Mouse (Mus musculus) limb, embryonic 15.5 days (tissue): Measurements from ENCODE around the gene C5ar1. TPM values are rescaled to one million over a fixed set of nuclear protein-coding genes. Genes with fewer than 3 reads are reported as not detected.
"Not testable (repeated sequence)": the region's sequence is repeated elsewhere in the genome, so short reads cannot be mapped to it uniquely, and the experiment has no call there.

Experiments
- ATAC-seq: fragments of 200-750 bp; cut with Nextera tagmentation; 2 replicates; pipeline ENCODE4 v1.8.0; 2017; ENCODE audit warnings: low read depth, moderate TSS enrichment; ENCODE audit not compliant: insufficient number of reproducible peaks, low FRiP score, low TSS enrichment
- H3K27ac ChIP-seq: fragments of 300-500 bp; sonication (generic); 2 replicates; pipeline ENCODE4 v1.5.1; 2015; ENCODE audit warnings: moderate library complexity, mild to moderate bottlenecking, inconsistent platforms
- H3K27me3 ChIP-seq: fragments of 300-500 bp; sonication (generic); 2 replicates; pipeline ENCODE4 v1.6.1; 2015; ENCODE audit warnings: inconsistent platforms
- H3K36me3 ChIP-seq: fragments of 300-500 bp; sonication (generic); 2 replicates; pipeline ENCODE4 v1.6.1; 2015; ENCODE audit warnings: inconsistent platforms
- H3K4me1 ChIP-seq: fragments of 300-500 bp; sonication (generic); 2 replicates; pipeline ENCODE4 v1.6.1; 2015; ENCODE audit warnings: inconsistent platforms
- H3K4me2 ChIP-seq: fragments of 300-500 bp; sonication (generic); 2 replicates; pipeline ENCODE4 v1.6.1; 2015; ENCODE audit warnings: mild to moderate bottlenecking, inconsistent platforms
- H3K4me3 ChIP-seq: fragments of 300-500 bp; sonication (generic); 2 replicates; pipeline ENCODE4 v1.5.1; 2015; ENCODE audit warnings: mild to moderate bottlenecking, inconsistent platforms
- H3K9ac ChIP-seq: fragments of 300-500 bp; sonication (generic); 2 replicates; pipeline ENCODE4 v1.6.1; 2015; ENCODE audit warnings: inconsistent platforms
- H3K9me3 ChIP-seq: fragments of 300-500 bp; sonication (generic); 2 replicates; pipeline ENCODE4 v1.6.1; 2016; ENCODE audit warnings: inconsistent platforms
- WGBS: fragments of 180-500 bp; shearing (Covaris S2); methylation state at CpG from one replicate; pipeline ENCODE4 v1.1.7; 2015; 5-methylcytosine and 5-hydroxymethylcytosine counted together
- polyA plus RNA-seq: library from polyadenylated mRNA; unstranded; fragments of >200 nt; fragmentation: Nextera tagmentation; extraction: Ambion mirVana; gene quantifications from 2 replicates; pipeline ENCODE4 v1.2.1, GENCODE M21; 2015

The C5ar1 gene
- polyA plus RNA-seq, result 5.3 and 5.4 TPM in 2 replicates

GRCm38 (mm10) chr7:16259110-16259590 lies at the start of gene C5ar1:
C5ar1 (minus strand) TSS chr7:16259540.
- 78% methylated on average over 5 of the region's 5 CpGs for WGBS
- H3K9me3 ChIP-seq, result no peaks in the 10 kb centered on the region
- H3K9ac ChIP-seq, result no peak within 1 kb of the TSS
- H3K36me3 ChIP-seq, result no peaks in the 10 kb centered on the region
- H3K4me3 ChIP-seq, result no peak within 1 kb of the TSS
- no peaks in the 10 kb centered on the region for H3K27me3 ChIP-seq
- no peaks in the 10 kb centered on the region for H3K4me1 ChIP-seq
- H3K4me2 ChIP-seq, result no peak within 1 kb of the TSS
- ATAC-seq, result no peak
- no peak within 1 kb of the TSS for H3K27ac ChIP-seq

DNA sequence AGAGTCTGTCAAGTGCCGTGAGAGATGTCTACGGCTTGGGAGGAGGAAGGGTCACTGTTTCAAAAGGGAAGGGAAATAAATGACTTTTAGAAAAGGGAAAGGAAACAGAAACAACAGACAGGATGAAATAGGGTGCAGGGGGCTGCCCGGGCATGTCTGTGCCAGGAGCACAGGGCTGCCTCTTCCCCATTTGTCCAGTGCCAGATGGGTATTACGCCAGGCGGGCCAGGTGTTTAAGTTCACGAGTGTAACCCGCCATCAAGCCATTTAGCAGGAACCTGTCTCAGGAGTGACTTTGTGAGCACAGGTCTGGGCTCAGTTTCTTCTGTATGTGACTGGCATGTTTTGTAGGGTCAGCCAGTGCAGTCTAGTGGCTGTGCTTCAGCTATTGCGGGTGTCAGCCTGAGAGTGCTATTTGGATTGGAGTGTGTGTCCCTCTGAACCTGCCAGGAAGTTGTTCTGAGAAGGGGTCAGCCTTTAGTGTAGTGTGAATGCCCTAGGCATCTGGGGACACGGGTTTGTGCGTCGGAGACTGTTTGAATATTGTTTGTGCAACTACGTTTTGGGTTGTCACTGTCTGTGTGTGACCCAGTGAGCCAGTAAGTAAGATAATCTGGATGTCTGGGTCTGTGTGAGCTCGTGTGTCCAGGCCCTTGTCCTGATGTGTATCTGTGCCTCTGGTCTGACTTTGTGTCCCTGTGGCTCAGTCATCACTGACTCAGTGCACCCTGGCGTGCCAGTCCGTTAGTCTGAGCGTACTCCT lies 49.4 kb upstream of the C5ar1 start:
- Histone ChIP-seq H3K36me3 (no peaks in the 10 kb centered on the region), H3K4me2 (peak overlapping the region; percentile 98), H3K9me3 (no peaks in the 10 kb centered on the region), H3K4me1 (peaks cover 52% of the 10 kb centered on the region), H3K4me3 (peak overlapping the region; percentile 65), H3K27ac (peak overlapping the region; percentile 72), H3K9ac (0 out of 2 replicates have a peak overlapping the region, but pooled peaks have one; percentile 42), H3K27me3 (peaks cover 17% of the 10 kb centered on the region)
- WGBS, result 36% methylated on average over 16 of the region's 16 CpGs
- ATAC-seq, result no peak

GRCm38 (mm10) chr7:16308093-16308492 lies 48.8 kb upstream of the C5ar1 start, which contains the start of gene Bbc3:
Bbc3 (plus strand) TSS chr7:16308393.
- H3K4me2 ChIP-seq, result peak within 1 kb of the TSS; percentile 98
- WGBS, result 48% methylated on average over 1 of the region's 1 CpGs
- H3K4me1 ChIP-seq, result peaks cover 46% of the 10 kb centered on the region
- peak within 1 kb of the TSS; percentile 65 for H3K4me3 ChIP-seq
- peak within 1 kb of the TSS; percentile 72 for H3K27ac ChIP-seq
- H3K9ac ChIP-seq, result peak within 1 kb of the TSS; percentile 42; the same call in 1 of the 2 replicates
- not testable (repeated sequence) for H3K36me3 ChIP-seq, H3K9me3 ChIP-seq, ATAC-seq
- peaks cover 17% of the 10 kb centered on the region for H3K27me3 ChIP-seq

DNA sequence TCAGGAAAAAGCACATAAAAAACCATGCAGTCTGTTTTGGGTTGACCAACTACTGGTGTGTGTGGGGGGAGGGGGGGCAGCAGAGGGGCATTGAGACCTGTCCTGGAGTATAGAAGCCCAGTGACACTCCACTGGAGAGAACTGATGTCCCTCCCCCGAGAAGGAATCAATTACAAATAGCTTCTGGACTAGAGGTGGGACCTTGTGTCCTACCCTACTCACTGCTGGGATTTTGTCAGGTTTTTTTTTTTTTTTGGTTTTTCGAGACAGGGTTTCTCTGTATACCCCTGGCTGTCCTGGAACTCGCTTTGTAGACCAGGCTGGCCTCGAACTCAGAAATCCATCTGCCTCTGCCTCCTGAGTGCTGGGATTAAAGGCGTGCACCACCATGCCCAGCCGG lies 47.8 kb upstream of the C5ar1 start:
- not testable (repeated sequence) for H3K4me2 ChIP-seq, H3K9me3 ChIP-seq, H3K4me3 ChIP-seq, H3K36me3 ChIP-seq, ATAC-seq, H3K9ac ChIP-seq, H3K27ac ChIP-seq
- 74% methylated on average over 6 of the region's 6 CpGs for WGBS
- H3K27me3 ChIP-seq, result peaks cover 14% of the 10 kb centered on the region
- H3K4me1 ChIP-seq, result peaks cover 37% of the 10 kb centered on the region

DNA sequence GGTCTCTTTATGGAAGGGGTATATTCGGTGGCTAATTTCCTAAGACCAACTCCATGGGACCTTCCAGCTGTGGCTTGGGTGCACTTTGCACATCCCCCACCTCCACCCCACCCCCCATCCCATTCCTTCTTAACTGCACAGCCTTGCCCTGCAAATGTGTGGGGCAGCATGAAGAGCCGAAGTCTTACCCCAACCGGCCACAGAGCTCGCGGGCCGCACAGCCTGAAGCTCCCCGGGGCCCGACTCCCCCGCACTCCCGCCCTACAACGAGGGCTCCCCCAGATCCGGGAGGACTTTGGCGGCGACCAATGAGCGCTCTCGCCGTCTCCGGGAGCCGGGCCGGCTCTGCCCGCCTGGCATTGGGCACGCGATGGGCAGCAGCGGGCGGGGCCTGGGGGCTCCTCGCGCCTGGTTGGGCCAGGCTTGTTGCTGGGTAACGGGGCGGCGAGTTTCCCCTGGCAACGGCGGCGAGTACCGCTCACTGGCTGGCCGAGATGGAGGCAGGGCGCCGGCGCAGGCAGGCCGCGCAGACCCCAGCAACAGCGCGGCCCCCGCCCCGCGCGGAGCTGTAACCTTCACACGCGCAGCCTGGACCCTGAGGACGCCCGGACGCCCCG lies 40.2 kb upstream of the C5ar1 start:
- 2% methylated on average over 52 of the region's 52 CpGs for WGBS
- Histone ChIP-seq H3K27ac (peak overlapping the region; percentile 61), H3K36me3 (no peaks in the 10 kb centered on the region), H3K9ac (peak overlapping the region; percentile 44), H3K4me1 (peaks cover 39% of the 10 kb centered on the region), H3K4me3 (peak overlapping the region; percentile 47), H3K9me3 (no peaks in the 10 kb centered on the region), H3K27me3 (no peaks in the 10 kb centered on the region), H3K4me2 (peak overlapping the region; percentile 87)
- peak; percentile 75 for ATAC-seq

DNA sequence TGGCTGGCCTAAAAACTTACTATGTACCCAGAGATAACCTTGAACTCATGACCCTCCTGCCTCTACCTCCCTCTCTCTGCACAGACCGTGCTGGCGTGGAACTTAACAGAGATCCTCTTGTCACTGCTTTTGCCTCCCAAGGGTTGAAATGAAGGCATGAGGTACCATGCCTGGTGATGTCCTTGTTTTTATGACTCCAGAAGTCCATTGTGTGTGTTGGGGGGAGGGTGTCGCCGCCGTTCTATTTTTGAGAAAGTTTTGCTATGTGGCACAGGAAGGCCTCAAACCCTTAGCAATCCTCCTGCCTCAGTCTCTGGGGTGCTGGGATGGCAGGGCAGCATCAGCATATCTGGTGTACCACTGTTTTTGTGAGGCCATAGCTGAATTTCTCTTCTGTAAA lies 39.6 kb upstream of the C5ar1 start:
- H3K4me3 ChIP-seq, result 0 out of 2 replicates have a peak overlapping the region, but pooled peaks have one; percentile 47
- no peak overlapping the region for H3K9ac ChIP-seq
- no peaks in the 10 kb centered on the region for H3K9me3 ChIP-seq
- H3K4me2 ChIP-seq, result peak overlapping the region; percentile 87; the same call in 1 of the 2 replicates
- H3K27me3 ChIP-seq, result no peaks in the 10 kb centered on the region
- H3K27ac ChIP-seq, result 0 out of 2 replicates have a peak overlapping the region, but pooled peaks have one; percentile 61
- no peak for ATAC-seq
- H3K4me1 ChIP-seq, result peaks cover 39% of the 10 kb centered on the region
- no peaks in the 10 kb centered on the region for H3K36me3 ChIP-seq
- 77% methylated on average over 5 of the region's 5 CpGs for WGBS

- WGBS, result 51% methylated on average over 2 of the region's 2 CpGs
Measured at GRCm38 (mm10) chr7:16297616-16298015, 38.3 kb upstream of the C5ar1 start.

GRCm38 (mm10) chr7:16296766-16297390 lies 37.5 kb upstream of the C5ar1 start:
- H3K27me3 ChIP-seq, result no peaks in the 10 kb centered on the region
- H3K36me3 ChIP-seq, result no peaks in the 10 kb centered on the region
- peak overlapping the region; percentile 58 for H3K4me2 ChIP-seq
- no peaks in the 10 kb centered on the region for H3K9me3 ChIP-seq
- H3K9ac ChIP-seq, result peak overlapping the region; percentile 41
- peak overlapping the region; percentile 93 for H3K27ac ChIP-seq
- ATAC-seq, result no peak; the same call in 1 of the 2 replicates
- H3K4me1 ChIP-seq, result peaks cover 39% of the 10 kb centered on the region
- peak overlapping the region; percentile 34 for H3K4me3 ChIP-seq
- WGBS, result under 1% methylated on average over 21 of the region's 22 CpGs

More at GRCm38 (mm10) chr7:16297616-16298015, 38.3 kb upstream of the C5ar1 start:
- ATAC-seq, result no peak
- Histone ChIP-seq H3K4me2 (no peak overlapping the region), H3K4me3 (no peak overlapping the region), H3K9ac (no peak overlapping the region), H3K27me3 (no peaks in the 10 kb centered on the region), H3K36me3 (no peaks in the 10 kb centered on the region), H3K9me3 (no peaks in the 10 kb centered on the region), H3K4me1 (peaks cover 39% of the 10 kb centered on the region), H3K27ac (no peak overlapping the region)

GRCm38 (mm10) chr7:16296146-16296545 lies 36.8 kb upstream of the C5ar1 start:
- Histone ChIP-seq H3K9me3 (no peaks in the 10 kb centered on the region), H3K27ac (peak overlapping the region; percentile 93), H3K27me3 (no peaks in the 10 kb centered on the region), H3K4me1 (peaks cover 39% of the 10 kb centered on the region), H3K4me2 (no peak overlapping the region), H3K4me3 (no peak overlapping the region), H3K36me3 (no peaks in the 10 kb centered on the region), H3K9ac (no peak overlapping the region)
- WGBS, result 42% methylated on average over 2 of the region's 2 CpGs
- ATAC-seq, result no peak

GRCm38 (mm10) chr7:16295321-16295900 lies 36.1 kb upstream of the C5ar1 start:
- peak overlapping the region; percentile 54 for H3K4me3 ChIP-seq
- peaks cover 39% of the 10 kb centered on the region for H3K4me1 ChIP-seq
- no peaks in the 10 kb centered on the region for H3K9me3 ChIP-seq
- ATAC-seq, result peak; percentile 62
- H3K27me3 ChIP-seq, result no peaks in the 10 kb centered on the region
- H3K36me3 ChIP-seq, result no peaks in the 10 kb centered on the region
- 3% methylated on average over 41 of the region's 41 CpGs for WGBS
- H3K9ac ChIP-seq, result peak overlapping the region; percentile 27; the same call in 1 of the 2 replicates
- H3K27ac ChIP-seq, result peak overlapping the region; percentile 93
- peak overlapping the region; percentile 90 for H3K4me2 ChIP-seq

DNA sequence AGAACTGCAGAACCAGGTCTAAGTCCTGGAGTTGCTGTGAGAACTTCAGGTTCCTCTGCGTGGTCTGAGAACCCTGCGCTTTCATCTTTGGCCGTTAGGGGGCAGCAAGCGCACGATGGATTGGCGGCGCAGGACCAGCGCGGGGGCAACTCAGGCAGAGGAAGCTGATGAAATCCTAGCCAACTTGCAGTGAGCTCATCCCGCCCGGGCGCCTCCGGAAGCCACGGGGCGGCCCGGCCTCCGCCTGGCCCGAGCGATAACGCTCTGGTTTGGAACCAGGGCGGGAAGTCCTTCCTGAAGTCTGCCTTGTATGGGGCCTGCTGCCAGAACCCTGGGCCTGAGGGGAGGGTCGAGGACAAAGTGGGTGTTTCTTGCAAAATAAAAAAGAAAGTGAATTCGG lies 35.5 kb upstream of the C5ar1 start:
- peak overlapping the region; percentile 90 for H3K4me2 ChIP-seq
- no peaks in the 10 kb centered on the region for H3K36me3 ChIP-seq
- H3K9ac ChIP-seq, result peak overlapping the region; percentile 27
- no peaks in the 10 kb centered on the region for H3K27me3 ChIP-seq
- 0% methylated on average over 23 of the region's 23 CpGs for whole genome bisulfite sequencing
- peak; percentile 78 for ATAC-seq
- H3K27ac ChIP-seq, result peak overlapping the region; percentile 93
- no peaks in the 10 kb centered on the region for H3K9me3 ChIP-seq
- H3K4me3 ChIP-seq, result peak overlapping the region; percentile 54
- peaks cover 35% of the 10 kb centered on the region for H3K4me1 ChIP-seq
